9 mouse cellular contexts compared by ENCODE assay signal in genomic region chr11:75192336-75193214, GRCm38 (mm10). TPM values are rescaled to one million over a fixed set of nuclear protein-coding genes. Genes with fewer than 3 reads are reported as not detected.
DNase-seq lines count a peak whose midpoint lies in the region; ATAC-seq and TF ChIP-seq lines count a peak whose summit lies in the region.
"Had no signal": no experiment of that assay in that cellular context is flagged by ENCODE, and none has a peak within 500 bp of the region (broad histone marks: within the 10 kb centered on the region; RNA-seq: fewer than 3 reads in every experiment).

No protein-coding gene starts in this region.

- peaks cover 58% of the 10 kb centered on the region for H3K4me1 ChIP-seq in hindbrain, embryonic 15.5 days (replicated peaks)
- H3K4me1 ChIP-seq in limb, embryonic 11.5 days (ENCODE audit: control insufficient read depth, insufficient read depth, low read length): peaks cover 29% of the 10 kb centered on the region
- peaks cover 36% of the 10 kb centered on the region for H3K4me1 ChIP-seq in midbrain, embryonic 11.5 days (ENCODE audit: control insufficient read depth, insufficient read depth, low read length)
- peaks cover 18% of the 10 kb centered on the region for H3K4me1 ChIP-seq in small intestine, adult 2 months (ENCODE audit: control insufficient read depth, insufficient read depth, insufficient read length, low read length)

- peak overlapping the region; percentile 56 for H3K4me3 ChIP-seq in hindbrain, embryonic 15.5 days
- peak overlapping the region; percentile 44 for H3K4me3 ChIP-seq in limb, embryonic 11.5 days (ENCODE audit: low read depth, low read length)
- peak overlapping the region; percentile 48 for H3K4me3 ChIP-seq in midbrain, embryonic 11.5 days (ENCODE audit: low read depth, low read length)
- H3K4me3 ChIP-seq in small intestine, adult 2 months (ENCODE audit: low read depth, low read length): peak overlapping the region; percentile 94

- no peak for TF ChIP-seq POLR2A in small intestine, adult 2 months (IDR thresholded peaks at IDR 0.05; ENCODE audit: low read depth, low read length)

- TF ChIP-seq CTCF in small intestine, adult 2 months (IDR thresholded peaks at IDR 0.05; ENCODE audit: extremely low read depth, insufficient read length, insufficient replicate concordance, low read depth, low read length): peak; percentile 86

- peaks cover 31% of the 10 kb centered on the region for H3K27me3 ChIP-seq in hindbrain, embryonic 15.5 days
- peaks cover 42% of the 10 kb centered on the region for H3K27me3 ChIP-seq in limb, embryonic 11.5 days (ENCODE audit: control insufficient read depth, insufficient read depth, low read length)
- H3K27me3 ChIP-seq in midbrain, embryonic 11.5 days (ENCODE audit: control insufficient read depth, insufficient read depth, low read length): peaks cover 51% of the 10 kb centered on the region
- no peaks in the 10 kb centered on the region for H3K27me3 ChIP-seq in small intestine, adult 2 months (ENCODE audit: control insufficient read depth, insufficient read depth, low read length)

- H3K36me3 ChIP-seq in hindbrain, embryonic 15.5 days: no peaks in the 10 kb centered on the region
- no peaks in the 10 kb centered on the region for H3K36me3 ChIP-seq in limb, embryonic 11.5 days (ENCODE audit: control insufficient read depth, insufficient read depth, low read length)
- no peaks in the 10 kb centered on the region for H3K36me3 ChIP-seq in midbrain, embryonic 11.5 days (ENCODE audit: control insufficient read depth, insufficient read depth, low read length)
- no peaks in the 10 kb centered on the region for H3K36me3 ChIP-seq in small intestine, adult 2 months (ENCODE audit: control insufficient read depth, insufficient read depth, low read length)

- WGBS in hindbrain, embryonic 15.5 days: 23% methylated on average over 13 of the region's 13 CpGs
- 23% methylated on average over 13 of the region's 13 CpGs for WGBS in limb, embryonic 11.5 days
- 24% methylated on average over 13 of the region's 13 CpGs for WGBS in midbrain, embryonic 11.5 days
- 26% methylated on average over 13 of the region's 13 CpGs for WGBS in small intestine, adult 2 months

- 0 out of 2 replicates have a peak, but pooled peaks have one; percentile 16 for ATAC-seq in hindbrain, embryonic 15.5 days (ENCODE audit: low FRiP score, low read depth)
- ATAC-seq in limb, embryonic 11.5 days (ENCODE audit: insufficient number of reproducible peaks, low FRiP score, low TSS enrichment, low read depth): peak; percentile 41
- ATAC-seq in midbrain, embryonic 11.5 days (ENCODE audit: low FRiP score): peak; percentile 49
- no peak for ATAC-seq in erythroid progenitor cell, adult 5-6 weeks (replicated peaks; ENCODE audit: low FRiP score, poor library complexity, severe bottlenecking)

- no peaks in the 10 kb centered on the region for H3K9me3 ChIP-seq in hindbrain, embryonic 15.5 days
- no peaks in the 10 kb centered on the region for H3K9me3 ChIP-seq in limb, embryonic 11.5 days (ENCODE audit: control insufficient read depth, low read length)
- H3K9me3 ChIP-seq in midbrain, embryonic 11.5 days (ENCODE audit: control insufficient read depth, low read length): no peaks in the 10 kb centered on the region

- no peak overlapping the region for H3K27ac ChIP-seq in hindbrain, embryonic 15.5 days (replicated peaks)
- H3K27ac ChIP-seq in limb, embryonic 11.5 days (replicated peaks; ENCODE audit: low read depth, low read length): no peak overlapping the region
- H3K27ac ChIP-seq in midbrain, embryonic 11.5 days (ENCODE audit: low read depth, low read length): no peak overlapping the region
- H3K27ac ChIP-seq in small intestine, adult 2 months (ENCODE audit: insufficient read depth, low read depth, low read length): no peak overlapping the region
- H3K27ac ChIP-seq: macrophage had no signal

- H3K4me2 ChIP-seq in hindbrain, embryonic 15.5 days: peak overlapping the region; percentile 80
- peak overlapping the region; percentile 60 for H3K4me2 ChIP-seq in limb, embryonic 11.5 days (ENCODE audit: low read depth, severe bottlenecking)
- H3K4me2 ChIP-seq in midbrain, embryonic 11.5 days: peak overlapping the region; percentile 72

- DNase-seq in adipocyte (ENCODE audit: low spot score): peak; percentile 87
- DNase-seq in cerebellum, postnatal 10 days: peak; percentile 91
- peak; percentile 53 to 66 for DNase-seq in gastrocnemius, adult 8-10 months (ENCODE audit: low spot score in 2 of 2)
- DNase-seq in limb, embryonic 11.5 days (ENCODE audit: low spot score): peak; percentile 85
- peak; percentile 94 for DNase-seq in midbrain, embryonic 11.5 days (ENCODE audit: low spot score, missing footprints)

- peak overlapping the region; percentile 57; the same call in 1 of the 2 replicates for H3K9ac ChIP-seq in hindbrain, embryonic 15.5 days
- no peak overlapping the region for H3K9ac ChIP-seq in limb, embryonic 11.5 days (ENCODE audit: low read length)
- H3K9ac ChIP-seq in midbrain, embryonic 11.5 days (ENCODE audit: low read length): no peak overlapping the region

RNA-seq across cellular contexts. Expression of gene Rtn4rl1, which starts 1.0 kb away (rescaled TPM):
- 1 to 10 TPM in 1 of 4 experiments, under 1 TPM in 3; 0.63 to 1.3 (median 0.94) TPM for total RNA-seq in gastrocnemius, adult 8-10 months (2022)
- 11.7 and 12.6 TPM in 2 replicates for polyA plus RNA-seq in hindbrain, embryonic 15.5 days (2015; fragmentation: Nextera tagmentation; extraction: Ambion mirVana)
- 0.75 and 0.78 TPM in 2 replicates for polyA plus RNA-seq in limb, embryonic 11.5 days (2014; fragmentation: Nextera tagmentation; extraction: Ambion mirVana)
- polyA plus RNA-seq in midbrain, embryonic 11.5 days (2014; fragmentation: Nextera tagmentation; extraction: Ambion mirVana): 4.6 TPM in 2 replicates
- polyA plus RNA-seq in small intestine, adult 2 months (2012; rRNA removed): 8.6 and 11.8 TPM in 2 replicates
- total RNA-seq in erythroid progenitor cell, adult 5-6 weeks (2015; ENCODE audit: low replicate concordance): 0.42 and 1.1 TPM in 2 replicates
- total RNA-seq in erythroid progenitor cell, adult 5-6 weeks (2017; ENCODE audit: low replicate concordance): not detected in 2 replicates

RNA-seq across cellular contexts. Expression of gene Dph1, which starts 1.5 kb away (rescaled TPM):
- 1 to 10 TPM; 4.2 to 6.9 (median 5.4) TPM for total RNA-seq in gastrocnemius, adult 8-10 months (2022)
- polyA plus RNA-seq in hindbrain, embryonic 15.5 days (2015; fragmentation: Nextera tagmentation; extraction: Ambion mirVana): 14.0 and 15.9 TPM in 2 replicates
- 24.1 and 25.5 TPM in 2 replicates for polyA plus RNA-seq in limb, embryonic 11.5 days (2014; fragmentation: Nextera tagmentation; extraction: Ambion mirVana)
- polyA plus RNA-seq in midbrain, embryonic 11.5 days (2014; fragmentation: Nextera tagmentation; extraction: Ambion mirVana): 15.3 and 17.3 TPM in 2 replicates
- 9.9 and 13.7 TPM in 2 replicates for polyA plus RNA-seq in small intestine, adult 2 months (2012; rRNA removed)
- total RNA-seq in erythroid progenitor cell, adult 5-6 weeks (2015; ENCODE audit: low replicate concordance): not detected in 2 replicates
- total RNA-seq in erythroid progenitor cell, adult 5-6 weeks (2017; ENCODE audit: low replicate concordance): 1.1 and 6.3 TPM in 2 replicates

RNA-seq across cellular contexts. Expression of gene Ovca2, which starts 13.9 kb away (rescaled TPM):
- 1 to 10 TPM; 2.0 to 4.5 (median 2.3) TPM for total RNA-seq in gastrocnemius, adult 8-10 months (2022)
- 14.3 and 14.8 TPM in 2 replicates for polyA plus RNA-seq in hindbrain, embryonic 15.5 days (2015; fragmentation: Nextera tagmentation; extraction: Ambion mirVana)
- 38.2 and 39.8 TPM in 2 replicates for polyA plus RNA-seq in limb, embryonic 11.5 days (2014; fragmentation: Nextera tagmentation; extraction: Ambion mirVana)
- 28.5 and 29.8 TPM in 2 replicates for polyA plus RNA-seq in midbrain, embryonic 11.5 days (2014; fragmentation: Nextera tagmentation; extraction: Ambion mirVana)
- 12.8 and 14.2 TPM in 2 replicates for polyA plus RNA-seq in small intestine, adult 2 months (2012; rRNA removed)
- total RNA-seq in erythroid progenitor cell, adult 5-6 weeks (2015; ENCODE audit: low replicate concordance): 4.2 and 15.1 TPM in 2 replicates
- 1.9 and 4.2 TPM in 2 replicates for total RNA-seq in erythroid progenitor cell, adult 5-6 weeks (2017; ENCODE audit: low replicate concordance)

RNA-seq across cellular contexts. Expression of gene Hic1, which starts 23.3 kb away (rescaled TPM):
- 1 to 10 TPM; 2.7 to 5.0 (median 4.0) TPM for total RNA-seq in gastrocnemius, adult 8-10 months (2022)
- polyA plus RNA-seq in hindbrain, embryonic 15.5 days (2015; fragmentation: Nextera tagmentation; extraction: Ambion mirVana): 4.2 and 4.8 TPM in 2 replicates
- polyA plus RNA-seq in limb, embryonic 11.5 days (2014; fragmentation: Nextera tagmentation; extraction: Ambion mirVana): 4.1 and 4.5 TPM in 2 replicates
- 0.34 and 0.57 TPM in 2 replicates for polyA plus RNA-seq in midbrain, embryonic 11.5 days (2014; fragmentation: Nextera tagmentation; extraction: Ambion mirVana)
- 22.9 and 29.6 TPM in 2 replicates for polyA plus RNA-seq in small intestine, adult 2 months (2012; rRNA removed)
- not detected in 2 replicates for total RNA-seq in erythroid progenitor cell, adult 5-6 weeks (2015; ENCODE audit: low replicate concordance)
- total RNA-seq in erythroid progenitor cell, adult 5-6 weeks (2017; ENCODE audit: low replicate concordance): not detected in 2 replicates
- polyA plus RNA-seq: macrophage had no signal

Comparison
In these comparisons a context has a peak if more than half of its experiments do, and no peak if none do; other contexts are left out.
1. H3K4me3 ChIP-seq: peak in every context shown above with its lines; median percentile 94 in small intestine, adult 2 months; 56 in hindbrain, embryonic 15.5 days; 48 in midbrain, embryonic 11.5 days; 44 in limb, embryonic 11.5 days.